Comparison of ENCODE assay signal across 27 mouse cellular contexts in the genomic region with DNA sequence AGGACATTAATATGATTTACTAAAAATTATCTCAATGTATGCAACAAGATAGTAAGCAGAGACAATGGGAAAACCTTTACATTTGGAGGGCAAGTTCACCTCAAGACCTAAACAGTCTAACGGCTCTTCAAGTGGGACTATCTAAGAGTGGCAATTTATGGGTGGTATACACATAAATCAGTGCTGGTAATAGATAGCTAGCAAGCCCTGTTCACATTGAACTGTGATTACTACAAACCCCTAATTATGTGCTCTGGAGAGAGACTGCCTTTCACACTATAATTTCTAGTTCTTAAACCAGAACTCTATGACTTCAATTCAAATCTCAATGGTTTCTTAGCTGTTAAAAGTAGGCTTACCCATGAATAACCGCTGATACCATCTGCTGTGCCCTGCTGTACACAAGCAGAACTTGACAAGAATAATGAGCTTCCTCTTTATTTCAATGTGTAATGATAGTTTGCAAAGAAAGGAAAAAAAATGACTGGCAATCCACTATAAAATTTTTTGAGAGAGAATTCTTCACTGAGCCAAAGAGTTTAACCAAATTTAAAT.
DNase-seq lines count a peak whose midpoint lies in the region; ATAC-seq and TF ChIP-seq lines count a peak whose summit lies in the region.
"Had no signal": no experiment of that assay in that cellular context is flagged by ENCODE, and none has a peak within 500 bp of the region (broad histone marks: within the 10 kb centered on the region; RNA-seq: fewer than 3 reads in every experiment).

No protein-coding gene starts in this region.

- no peaks in the 10 kb centered on the region for H3K27me3 ChIP-seq in forebrain, embryonic 13.5 days
- H3K27me3 ChIP-seq in forebrain, embryonic 11.5 days (ENCODE audit: control insufficient read depth, insufficient read depth, low read length): no peaks in the 10 kb centered on the region
- no peaks in the 10 kb centered on the region for H3K27me3 ChIP-seq in MEL (ENCODE audit: control insufficient read depth in 1 of 2, insufficient read depth in 2 of 2, low read length in 2 of 2)
- H3K27me3 ChIP-seq in embryonic facial prominence, embryonic 15.5 days: no peaks in the 10 kb centered on the region
- H3K27me3 ChIP-seq: heart, embryonic 12.5 days; limb, embryonic 13.5 days; lung, embryonic 15.5 days; midbrain, embryonic 15.5 days; neural tube, embryonic 15.5 days had no signal

- H3K4me2 ChIP-seq in forebrain, embryonic 13.5 days: no peak overlapping the region
- no peak overlapping the region for H3K4me2 ChIP-seq in forebrain, embryonic 11.5 days (ENCODE audit: low read depth, low read length, severe bottlenecking)
- no peak overlapping the region for H3K4me2 ChIP-seq in embryonic facial prominence, embryonic 15.5 days (replicated peaks)
- H3K4me2 ChIP-seq: heart, embryonic 12.5 days; limb, embryonic 13.5 days; liver, embryonic 11.5 days; lung, embryonic 15.5 days; midbrain, embryonic 15.5 days; neural tube, embryonic 15.5 days had no signal

- H3K9ac ChIP-seq in forebrain, embryonic 13.5 days: no peak overlapping the region
- H3K9ac ChIP-seq in forebrain, embryonic 11.5 days (ENCODE audit: low read length): no peak overlapping the region
- no peak overlapping the region for H3K9ac ChIP-seq in MEL (ENCODE audit: control insufficient read depth, low read depth, low read length, poor library complexity, severe bottlenecking)
- no peak overlapping the region for H3K9ac ChIP-seq in embryonic facial prominence, embryonic 15.5 days
- H3K9ac ChIP-seq: heart, embryonic 12.5 days; limb, embryonic 13.5 days; lung, embryonic 15.5 days; midbrain, embryonic 15.5 days; neural tube, embryonic 15.5 days had no signal

- no peaks in the 10 kb centered on the region for H3K79me2 ChIP-seq in MEL (ENCODE audit: control insufficient read depth, insufficient read depth, low read length, poor library complexity)

- WGBS in forebrain, embryonic 13.5 days: 62% methylated on average over 2 of the region's 2 CpGs
- WGBS in forebrain, embryonic 11.5 days: 72% methylated on average over 2 of the region's 2 CpGs
- 59% methylated on average over 2 of the region's 2 CpGs for WGBS in embryonic facial prominence, embryonic 15.5 days

- H3K9me3 ChIP-seq in forebrain, embryonic 13.5 days (replicated peaks): no peaks in the 10 kb centered on the region
- H3K9me3 ChIP-seq in forebrain, embryonic 11.5 days (ENCODE audit: control insufficient read depth, low read length): no peaks in the 10 kb centered on the region
- H3K9me3 ChIP-seq in MEL (replicated peaks; ENCODE audit: insufficient read depth, low read length): no peaks in the 10 kb centered on the region
- no peaks in the 10 kb centered on the region for H3K9me3 ChIP-seq in embryonic facial prominence, embryonic 15.5 days (replicated peaks)
- H3K9me3 ChIP-seq: heart, embryonic 12.5 days; limb, embryonic 13.5 days; lung, embryonic 15.5 days; midbrain, embryonic 10.5 days; midbrain, embryonic 15.5 days; neural tube, embryonic 15.5 days had no signal

- no peaks in the 10 kb centered on the region for H3K36me3 ChIP-seq in forebrain, embryonic 13.5 days (ENCODE audit: poor library complexity, severe bottlenecking)
- H3K36me3 ChIP-seq in forebrain, embryonic 11.5 days (ENCODE audit: control insufficient read depth, insufficient read depth, low read length): no peaks in the 10 kb centered on the region
- H3K36me3 ChIP-seq in MEL (ENCODE audit: control insufficient read depth in 1 of 2, insufficient read depth in 2 of 2, low read length in 2 of 2): peaks cover 0 to 3% of the 10 kb centered on the region in 2 experiments; a peak in 2 of 4 replicates
- H3K36me3 ChIP-seq in embryonic facial prominence, embryonic 15.5 days: no peaks in the 10 kb centered on the region
- H3K36me3 ChIP-seq: heart, embryonic 12.5 days; limb, embryonic 13.5 days; lung, embryonic 15.5 days; midbrain, embryonic 10.5 days; midbrain, embryonic 15.5 days; neural tube, embryonic 15.5 days had no signal

- TF ChIP-seq POLR2A in MEL (IDR thresholded peaks at IDR 0.05; ENCODE audit: control insufficient read depth in 1 of 2, insufficient read depth in 1 of 2, low read depth in 1 of 2, low read length in 2 of 2, poor library complexity in 1 of 2): no peak

- no peak overlapping the region for H3K27ac ChIP-seq in forebrain, embryonic 13.5 days
- H3K27ac ChIP-seq in forebrain, embryonic 11.5 days (ENCODE audit: low read depth, low read length): no peak overlapping the region
- H3K27ac ChIP-seq in MEL (ENCODE audit: control insufficient read depth, low read depth, low read length): no peak overlapping the region
- H3K27ac ChIP-seq in embryonic facial prominence, embryonic 15.5 days (replicated peaks): no peak overlapping the region
- H3K27ac ChIP-seq: heart, adult 2 months; hindbrain, postnatal 0 days; left cerebral cortex, adult 2 months; limb, embryonic 13.5 days; lung, embryonic 15.5 days; midbrain, embryonic 10.5 days; midbrain, embryonic 15.5 days; neural tube, embryonic 15.5 days had no signal

- H3K4me1 ChIP-seq in forebrain, embryonic 13.5 days: no peaks in the 10 kb centered on the region
- no peaks in the 10 kb centered on the region for H3K4me1 ChIP-seq in forebrain, embryonic 11.5 days (replicated peaks; ENCODE audit: control insufficient read depth, insufficient read depth, low read length)
- no peaks in the 10 kb centered on the region for H3K4me1 ChIP-seq in MEL (ENCODE audit: control insufficient read depth in 1 of 2, insufficient read depth in 2 of 2, low read length in 2 of 2)
- no peaks in the 10 kb centered on the region for H3K4me1 ChIP-seq in embryonic facial prominence, embryonic 15.5 days
- H3K4me1 ChIP-seq: heart, embryonic 12.5 days; limb, embryonic 13.5 days; lung, embryonic 15.5 days; midbrain, embryonic 10.5 days; midbrain, embryonic 15.5 days; neural tube, embryonic 15.5 days had no signal

- H3K4me3 ChIP-seq in forebrain, embryonic 13.5 days: no peak overlapping the region
- H3K4me3 ChIP-seq in forebrain, embryonic 11.5 days (ENCODE audit: low read depth, low read length): no peak overlapping the region
- no peak overlapping the region for H3K4me3 ChIP-seq in MEL (ENCODE audit: control insufficient read depth in 1 of 2, insufficient read depth in 1 of 2, low read depth in 2 of 2, low read length in 2 of 2)
- no peak overlapping the region for H3K4me3 ChIP-seq in embryonic facial prominence, embryonic 15.5 days (replicated peaks)
- H3K4me3 ChIP-seq: heart, adult 2 months; heart, embryonic 12.5 days; left cerebral cortex, adult 2 months; limb, embryonic 13.5 days; lung, embryonic 15.5 days; midbrain, embryonic 10.5 days; midbrain, embryonic 15.5 days; neural tube, embryonic 15.5 days had no signal

- 0 out of 4 replicates have a peak, but pooled peaks of 1 of the 2 experiments have one; percentile 12 for TF ChIP-seq EP300 in MEL (IDR thresholded peaks at IDR 0.05; ENCODE audit: low read depth in 1 of 2, low read length in 2 of 2)

- TF ChIP-seq RAD21 in MEL (IDR thresholded peaks at IDR 0.05; ENCODE audit: low read depth, low read length): no peak

- no peak for TF ChIP-seq CTCF in MEL (IDR thresholded peaks at IDR 0.05 in 2 of 3, conservative IDR thresholded peaks at IDR 0.05 in 1 of 3; ENCODE audit: control insufficient read depth in 1 of 3, insufficient read depth in 1 of 3, low read depth in 2 of 3, low read length in 3 of 3, poor library complexity in 1 of 3, severe bottlenecking in 1 of 3)

- ATAC-seq in forebrain, embryonic 13.5 days: peak; percentile 70; the same call in 1 of the 2 replicates
- ATAC-seq in forebrain, embryonic 11.5 days (replicated peaks; ENCODE audit: low FRiP score): no peak
- ATAC-seq in embryonic facial prominence, embryonic 15.5 days (ENCODE audit: insufficient number of reproducible peaks, low FRiP score, low TSS enrichment, low read depth): peak; percentile 57; the same call in 1 of the 2 replicates
- peak; percentile 48 to 67; a peak in 3 of 4 replicates for ATAC-seq in hematopoietic stem cell, adult 5-6 weeks (replicated peaks in 1 of 2; ENCODE audit: insufficient read depth in 1 of 2, low FRiP score in 2 of 2, low TSS enrichment in 1 of 2, low read depth in 1 of 2, poor library complexity in 2 of 2, severe bottlenecking in 2 of 2)
- ATAC-seq: hindbrain, postnatal 0 days; intestine, postnatal 0 days had no signal

- DNase-seq in forebrain, embryonic 11.5 days (ENCODE audit: low spot score): no peak
- peak; percentile 53 for DNase-seq in MEL (ENCODE audit: low read depth, low spot score)
- no peak for DNase-seq in ovary, adult 18-20 months (ENCODE audit: low spot score)
- DNase-seq in left cerebral cortex, adult 9 months (ENCODE audit: low spot score in 2 of 2): no peak
- DNase-seq: adrenal gland, postnatal 14 days; cerebellum, adult 18-20 months; cerebellum, postnatal 10 days; heart, adult 2 months; kidney, adult 9 months; kidney, postnatal 10 days; right cerebral cortex, postnatal 25 days; spleen, adult 18-20 months; thymus, adult 18-20 months; thymus, postnatal 4 days had no signal

TF ChIP-seq in MEL, 35 proteins besides CTCF, POLR2A, EP300 and RAD21:
- TF ChIP-seq ZKSCAN1 (IDR thresholded peaks at IDR 0.05; ENCODE audit: low read depth, low read length) (no peak), TCF12 (IDR thresholded peaks at IDR 0.05; ENCODE audit: low read depth, low read length) (no peak), ZC3H11A (IDR thresholded peaks at IDR 0.05; ENCODE audit: low read depth, low read length) (no peak)
